Mouse (Mus musculus) embryonic stem cell, embryonic (primary cell): ENCODE data around the gene Elp5.

Source experiments
- CTCF ChIA-PET, 4 experiments: fragments of 300-600 bp in 2 of 4; fragments of 350-600 bp in 2 of 4; sonication (Branson Sonifier 250); formaldehyde crosslinking; loops; one replicate each; lab custom pipeline; 2022; ENCODE audit warnings: inconsistent platforms in 2 of 4; lab: Charles Lee
- POLR2A ChIA-PET, 4 experiments: fragments of 300-600 bp in 2 of 4; fragments of 350-600 bp in 2 of 4; sonication (Branson Sonifier 250); formaldehyde crosslinking; loops; one replicate each; lab custom pipeline; 2022; ENCODE audit warnings: antibody characterized with exemption in 4 of 4, inconsistent platforms in 1 of 4; lab: Charles Lee

Gene Elp5

GRCm38 (mm10) chr11:70019495-70020021, 37.2 kb upstream of the Elp5 start:
- CTCF ChIA-PET = interaction anchor here in 1 of 4 experiments (0.7 kb wide), 1 partner anchor 696 kb away, joined by 4 read pairs; the partner anchor contains the start of gene Trappc1
- POLR2A ChIA-PET = interaction anchor here in 2 of 4 experiments (0.6 to 14.9 kb wide), 8 partner anchors 8 to 272 kb away, joined by 3 to 151 read pairs (median 13); partner anchors contain the start of genes Ctdnep1 (in 2 of the 2), Dvl2 (in 2 of the 2) and Phf23 (in 1 of the 2)

GRCm38 (mm10) chr11:70018131-70018990, 36.0 kb upstream of the Elp5 start:
- CTCF ChIA-PET = interaction anchor here in 2 of 4 experiments (0.5 to 1.0 kb wide), 2 partner anchors 17 to 93 kb away, joined by 3 to 4 read pairs; no protein-coding TSS in a partner anchor
- POLR2A ChIA-PET = interaction anchor here in 3 of 4 experiments (0.5 to 14.9 kb wide), 12 partner anchors 7 to 951 kb away, joined by 3 to 151 read pairs (median 4); partner anchors contain the start of genes Dvl2 (in 2 of the 3), Eif5a (in 1 of the 3), Nup88 (in 1 of the 3) and Phf23 (in 1 of the 3)

GRCm38 (mm10) chr11:70017199-70017767, 35.0 kb upstream of the Elp5 start:
- POLR2A ChIA-PET = interaction anchor here (0.7 to 14.9 kb wide), 14 partner anchors 9 to 522 kb away, joined by 3 to 151 read pairs (median 4); partner anchors contain the start of genes Dvl2 (in 2 of the 4), Eif5a (in 1 of the 4) and Spem1 (in 1 of the 4)
- CTCF ChIA-PET = interaction anchor here in 1 of 4 experiments (1.0 kb wide), 1 partner anchor 16 kb away, joined by 4 read pairs; no protein-coding TSS in a partner anchor

GRCm38 (mm10) chr11:70016669-70017068, 34.4 kb upstream of the Elp5 start, which contains the start of gene Dlg4:
Gene Dlg4 (plus strand): TSS chr11:70016942.
- CTCF ChIA-PET = interaction anchor here in 1 of 4 experiments (3.6 kb wide), 1 partner anchor 11 kb away, joined by 29 read pairs; no protein-coding TSS in a partner anchor
- POLR2A ChIA-PET = interaction anchor here (0.7 to 14.9 kb wide), 14 partner anchors 8 to 522 kb away, joined by 3 to 151 read pairs (median 4); partner anchors contain the start of genes Dvl2 (in 2 of the 4), Eif5a (in 1 of the 4) and Spem1 (in 1 of the 4)

- ChIA-PET POLR2A (interaction anchor here (0.6 to 14.9 kb wide), 13 partner anchors 8 to 96 kb away, joined by 3 to 151 read pairs (median 5); partner anchors contain the start of genes Dvl2 (in 2 of the 4) and Eif5a (in 1 of the 4)), CTCF (interaction anchor here in 1 of 4 experiments (3.6 kb wide), 1 partner anchor 11 kb away, joined by 29 read pairs; no protein-coding TSS in a partner anchor)
Observed at GRCm38 (mm10) chr11:70016177-70016576, 33.9 kb upstream of the Elp5 start.

GRCm38 (mm10) chr11:70015677-70016076, 33.4 kb upstream of the Elp5 start:
- POLR2A ChIA-PET = interaction anchor here (0.6 to 14.9 kb wide), 39 partner anchors 9 to 943 kb away, joined by 3 to 151 read pairs (median 5); partner anchors contain the start of genes Dvl2 (in 3 of the 4), Ctdnep1 (in 2 of the 4), Gabarap (in 2 of the 4) and 2810408A11Rik (in 1 of the 4)
- CTCF ChIA-PET = interaction anchor here in 3 of 4 experiments (0.5 to 3.6 kb wide), 16 partner anchors 10 to 524 kb away, joined by 3 to 29 read pairs (median 3); partner anchors contain the start of genes Gltpd2 (in 1 of the 3), Pld2 (in 1 of the 3) and Slc16a11 (in 1 of the 3)

GRCm38 (mm10) chr11:70014880-70015558, 32.7 kb upstream of the Elp5 start, which contains the start of gene Acadvl:
Gene Acadvl (minus strand): TSS chr11:70015411.
- ChIA-PET POLR2A (interaction anchor here (0.6 to 14.9 kb wide), 45 partner anchors 8 to 942 kb away, joined by 3 to 151 read pairs (median 4); partner anchors contain the start of genes Dvl2 (in 4 of the 4), Ctdnep1 (in 2 of the 4), Gabarap (in 2 of the 4) and 2810408A11Rik (in 1 of the 4)), CTCF (interaction anchor here (0.5 to 3.6 kb wide), 17 partner anchors 9 to 525 kb away, joined by 3 to 29 read pairs (median 3); partner anchors contain the start of genes Gltpd2 (in 1 of the 4), Pld2 (in 1 of the 4) and Slc16a11 (in 1 of the 4))

GRCm38 (mm10) chr11:70014051-70014450, 31.7 kb upstream of the Elp5 start:
- POLR2A ChIA-PET = interaction anchor here (0.6 to 14.9 kb wide), 25 partner anchors 11 to 935 kb away, joined by 3 to 151 read pairs (median 5); partner anchors contain the start of genes Dvl2 (in 3 of the 4), Ctdnep1 (in 2 of the 4), Eif5a (in 2 of the 4) and Gabarap (in 2 of the 4)
- CTCF ChIA-PET = interaction anchor here (0.6 to 3.6 kb wide), 8 partner anchors 9 to 1801 kb away, joined by 3 to 29 read pairs (median 6); no protein-coding TSS in a partner anchor

GRCm38 (mm10) chr11:70013408-70013807, 31.1 kb upstream of the Elp5 start:
- POLR2A ChIA-PET = interaction anchor here (0.6 to 14.9 kb wide), 19 partner anchors 8 to 934 kb away, joined by 3 to 151 read pairs (median 6); partner anchors contain the start of genes Dvl2 (in 2 of the 4), Eif5a (in 2 of the 4), Gabarap (in 2 of the 4) and Ctdnep1 (in 1 of the 4)
- CTCF ChIA-PET = interaction anchor here (0.5 to 3.6 kb wide), 6 partner anchors 8 to 224 kb away, joined by 3 to 29 read pairs (median 6); no protein-coding TSS in a partner anchor

- POLR2A ChIA-PET = interaction anchor here in 3 of 4 experiments (0.6 to 14.9 kb wide), 11 partner anchors 8 to 92 kb away, joined by 3 to 151 read pairs (median 9); partner anchors contain the start of genes Dvl2 (in 2 of the 3) and Eif5a (in 2 of the 3)
- CTCF ChIA-PET = interaction anchor here in 2 of 4 experiments (0.5 to 0.6 kb wide), 2 partner anchors 47 to 144 kb away, joined by 4 to 5 read pairs; no protein-coding TSS in a partner anchor
Observed at GRCm38 (mm10) chr11:70012931-70013330, 30.6 kb upstream of the Elp5 start.

GRCm38 (mm10) chr11:70010961-70011360, 28.6 kb upstream of the Elp5 start:
- ChIA-PET CTCF (interaction anchor here in 2 of 4 experiments (0.5 to 1.6 kb wide), 3 partner anchors 9 to 17 kb away, joined by 3 to 4 read pairs (median 3); no protein-coding TSS in a partner anchor), POLR2A (interaction anchor here in 3 of 4 experiments (0.6 to 14.9 kb wide), 13 partner anchors 8 to 501 kb away, joined by 3 to 151 read pairs (median 6); partner anchors contain the start of genes Dvl2 (in 3 of the 3), Ctdnep1 (in 2 of the 3) and Gabarap (in 1 of the 3))

- CTCF ChIA-PET = interaction anchor here in 3 of 4 experiments (0.5 to 1.6 kb wide), 4 partner anchors 9 to 41 kb away, joined by 3 to 5 read pairs (median 4); no protein-coding TSS in a partner anchor
- POLR2A ChIA-PET = interaction anchor here in 3 of 4 experiments (0.5 to 14.9 kb wide), 15 partner anchors 8 to 501 kb away, joined by 3 to 151 read pairs (median 6); partner anchors contain the start of genes Dvl2 (in 3 of the 3), Ctdnep1 (in 2 of the 3) and Gabarap (in 1 of the 3)
Observed at GRCm38 (mm10) chr11:70010548-70010947, 28.2 kb upstream of the Elp5 start.

- POLR2A ChIA-PET = interaction anchor here in 3 of 4 experiments (0.5 to 14.9 kb wide), 15 partner anchors 7 to 197 kb away, joined by 3 to 151 read pairs (median 5); partner anchors contain the start of genes Dvl2 (in 3 of the 3), Ctdnep1 (in 2 of the 3) and Gabarap (in 1 of the 3)
- CTCF ChIA-PET = interaction anchor here in 3 of 4 experiments (0.5 to 1.7 kb wide), 5 partner anchors 8 to 173 kb away, joined by 3 to 5 read pairs (median 4); partner anchors contain the start of gene Nlgn2 (in 1 of the 3)
Observed at GRCm38 (mm10) chr11:70010033-70010432, 27.7 kb upstream of the Elp5 start.

- ChIA-PET CTCF (interaction anchor here (0.5 to 1.7 kb wide), 27 partner anchors 8 to 701 kb away, joined by 3 to 29 read pairs (median 4); partner anchors contain the start of genes Acadvl (in 3 of the 4), Ctdnep1 (in 1 of the 4), Dlg4 (in 1 of the 4) and Elp5 (in 1 of the 4)), POLR2A (interaction anchor here in 3 of 4 experiments (0.5 to 6.6 kb wide), 24 partner anchors 8 to 853 kb away, joined by 3 to 151 read pairs (median 4); partner anchors contain the start of genes Dlg4 (in 3 of the 3), Acadvl (in 2 of the 3), Cldn7 (in 1 of the 3) and Ctdnep1 (in 1 of the 3))
Observed at GRCm38 (mm10) chr11:70005521-70005920, 23.2 kb upstream of the Elp5 start.
